Mouse (Mus musculus): ENCODE measurements around the gene Sh2d2a. TPM values are rescaled to one million over a fixed set of nuclear protein-coding genes. Genes with fewer than 3 reads are reported as not detected.

The Sh2d2a gene
- total and polyA plus RNA-seq, 3 experiments, result not detected

GRCm38 (mm10) chr3:87804038-87804677 lies 42.4 kb upstream of the Sh2d2a start (continued):
- no peak for TF ChIP-seq CHD1 (IDR thresholded peaks at IDR 0.05; ENCODE audit: low read depth, low read length)
- peak; percentile 93 for TF ChIP-seq MXI1 (IDR thresholded peaks at IDR 0.05; ENCODE audit: low read depth, low read length)

- no peaks in the 10 kb centered on the region for H3K27me3 ChIP-seq (ENCODE audit: control insufficient read depth in 1 of 2, insufficient read depth in 2 of 2, low read length in 2 of 2)
- H3K4me1 ChIP-seq (ENCODE audit: control insufficient read depth in 1 of 2, insufficient read depth in 2 of 2, low read length in 2 of 2), result peaks cover 0 to 8% of the 10 kb centered on the region in 2 experiments; a peak in 2 of 4 replicates
- peaks cover 0 to 4% of the 10 kb centered on the region in 2 experiments; a peak in 1 of 4 replicates for H3K36me3 ChIP-seq (ENCODE audit: control insufficient read depth in 1 of 2, insufficient read depth in 2 of 2, low read length in 2 of 2)
- H3K27ac ChIP-seq (ENCODE audit: control insufficient read depth, low read depth, low read length), result no peak overlapping the region
- no peak overlapping the region for H3K4me3 ChIP-seq (ENCODE audit: control insufficient read depth in 1 of 2, insufficient read depth in 1 of 2, low read depth in 2 of 2, low read length in 2 of 2)
- TF ChIP-seq MYB (IDR thresholded peaks at IDR 0.05; ENCODE audit: low read depth, low read length), result no peak
- TF ChIP-seq UBTF (IDR thresholded peaks at IDR 0.05; ENCODE audit: borderline replicate concordance, insufficient read depth, low read depth, low read length), result no peak
- TF ChIP-seq MYC (IDR thresholded peaks at IDR 0.05; ENCODE audit: low read depth, low read length), result no peak
- TF ChIP-seq USF1 (IDR thresholded peaks at IDR 0.05; ENCODE audit: low read depth, low read length), result no peak
- no peak for TF ChIP-seq RAD21 (IDR thresholded peaks at IDR 0.05; ENCODE audit: low read depth, low read length)
- TF ChIP-seq NRF1 (IDR thresholded peaks at IDR 0.05; ENCODE audit: insufficient read depth, low read depth, low read length, poor library complexity, severe bottlenecking), result no peak
- TF ChIP-seq ZMIZ1 (IDR thresholded peaks at IDR 0.05; ENCODE audit: low read depth, low read length), result no peak
- TF ChIP-seq ZC3H11A (IDR thresholded peaks at IDR 0.05; ENCODE audit: low read depth, low read length), result no peak
- TF ChIP-seq ETS1 (IDR thresholded peaks at IDR 0.05; ENCODE audit: low read depth, low read length), result no peak
- no peak overlapping the region for H3K9ac ChIP-seq (ENCODE audit: control insufficient read depth, low read depth, low read length, poor library complexity, severe bottlenecking)
- no peaks in the 10 kb centered on the region for H3K9me3 ChIP-seq (replicated peaks; ENCODE audit: insufficient read depth, low read length)
- H3K79me2 ChIP-seq (ENCODE audit: control insufficient read depth, insufficient read depth, low read length, poor library complexity), result no peaks in the 10 kb centered on the region
- DNase-seq (ENCODE audit: low read depth, low spot score), result no peak
Measured at GRCm38 (mm10) chr3:87809322-87809962, 37.1 kb upstream of the Sh2d2a start.

- Histone ChIP-seq H3K4me3 (ENCODE audit: control insufficient read depth in 1 of 2, insufficient read depth in 1 of 2, low read depth in 2 of 2, low read length in 2 of 2) (no peak overlapping the region), H3K27me3 (ENCODE audit: control insufficient read depth in 1 of 2, insufficient read depth in 2 of 2, low read length in 2 of 2) (no peaks in the 10 kb centered on the region), H3K27ac (ENCODE audit: control insufficient read depth, low read depth, low read length) (no peak overlapping the region), H3K9me3 (replicated peaks; ENCODE audit: insufficient read depth, low read length) (no peaks in the 10 kb centered on the region), H3K79me2 (ENCODE audit: control insufficient read depth, insufficient read depth, low read length, poor library complexity) (no peaks in the 10 kb centered on the region), H3K36me3 (ENCODE audit: control insufficient read depth in 1 of 2, insufficient read depth in 2 of 2, low read length in 2 of 2) (no peaks in the 10 kb centered on the region), H3K4me1 (ENCODE audit: control insufficient read depth in 1 of 2, insufficient read depth in 2 of 2, low read length in 2 of 2) (peaks cover 0 to 3% of the 10 kb centered on the region in 2 experiments; a peak in 2 of 4 replicates), H3K9ac (ENCODE audit: control insufficient read depth, low read depth, low read length, poor library complexity, severe bottlenecking) (no peak overlapping the region)
- no peak for TF ChIP-seq EP300 (IDR thresholded peaks at IDR 0.05; ENCODE audit: low read depth in 1 of 2, low read length in 2 of 2)
- TF ChIP-seq TCF12 (IDR thresholded peaks at IDR 0.05; ENCODE audit: low read depth, low read length), result no peak
- TF ChIP-seq SIN3A (IDR thresholded peaks at IDR 0.05; ENCODE audit: low read length), result no peak
- no peak for TF ChIP-seq MXI1 (IDR thresholded peaks at IDR 0.05; ENCODE audit: low read depth, low read length)
- no peak for TF ChIP-seq ELF1 (IDR thresholded peaks at IDR 0.05; ENCODE audit: low read depth, low read length)
- TF ChIP-seq CHD1 (IDR thresholded peaks at IDR 0.05; ENCODE audit: low read depth, low read length), result no peak
- no peak for TF ChIP-seq ETS1 (IDR thresholded peaks at IDR 0.05; ENCODE audit: low read depth, low read length)
- TF ChIP-seq MYC (IDR thresholded peaks at IDR 0.05; ENCODE audit: low read depth, low read length), result no peak
- TF ChIP-seq BHLHE40 (IDR thresholded peaks at IDR 0.05; ENCODE audit: borderline replicate concordance, low read depth, low read length), result no peak
- no peak for TF ChIP-seq UBTF (IDR thresholded peaks at IDR 0.05; ENCODE audit: borderline replicate concordance, insufficient read depth, low read depth, low read length)
- TF ChIP-seq GATA1 (IDR thresholded peaks at IDR 0.05; ENCODE audit: low read depth, low read length), result no peak
- TF ChIP-seq ZNF384 (IDR thresholded peaks at IDR 0.05; ENCODE audit: low read depth, low read length), result no peak
- TF ChIP-seq MAX (IDR thresholded peaks at IDR 0.05; ENCODE audit: low read length), result no peak
- TF ChIP-seq KAT2A (conservative IDR thresholded peaks at IDR 0.05; ENCODE audit: low read depth, low read length), result no peak
- no peak for TF ChIP-seq ZKSCAN1 (IDR thresholded peaks at IDR 0.05; ENCODE audit: low read depth, low read length)
- no peak for TF ChIP-seq USF2 (IDR thresholded peaks at IDR 0.05; ENCODE audit: borderline replicate concordance in 1 of 2, insufficient read depth in 1 of 2, low read depth in 1 of 2, low read length in 2 of 2)
- TF ChIP-seq POLR2A (IDR thresholded peaks at IDR 0.05; ENCODE audit: control insufficient read depth in 1 of 2, insufficient read depth in 1 of 2, low read depth in 1 of 2, low read length in 2 of 2, poor library complexity in 1 of 2), result no peak
- no peak for DNase-seq (ENCODE audit: low read depth, low spot score)
Measured at GRCm38 (mm10) chr3:87811297-87811696, 35.3 kb upstream of the Sh2d2a start.

Measured in MEL (cell line).